Mouse (Mus musculus): ENCODE results near the gene Mrpl43.

Mrpl43 gene

GRCm38 (mm10) chr19:44980787-44981186, 25.5 kb downstream of the Mrpl43 start:
- no peak for DNase-seq (ENCODE audit: low read depth, low spot score)

- no peak for DNase-seq (ENCODE audit: low read depth, low spot score)
Observed at GRCm38 (mm10) chr19:44977148-44977547, 29.1 kb downstream of the Mrpl43 start.

DNA sequence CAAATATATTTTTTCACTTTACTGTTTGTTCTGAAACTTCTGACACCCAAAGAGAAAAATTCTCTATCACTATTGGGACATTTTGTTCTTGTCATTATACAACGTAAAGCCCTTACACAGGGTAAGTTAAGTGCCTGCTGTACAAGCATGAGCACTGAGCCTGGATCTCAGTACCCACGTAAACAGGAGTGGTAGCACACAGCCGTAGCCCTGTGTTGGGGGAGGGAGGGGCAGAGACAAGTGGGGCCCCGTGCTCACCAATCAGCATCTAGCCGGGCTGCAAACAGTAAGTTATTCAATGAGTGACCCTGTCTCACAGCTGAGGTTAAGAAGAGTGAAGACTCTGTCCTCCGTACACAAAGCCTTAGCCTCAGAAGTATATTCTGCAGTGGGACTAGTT, 29.6 kb downstream of the Mrpl43 start:
- DNase-seq (ENCODE audit: low read depth, low spot score), result no peak

DNA sequence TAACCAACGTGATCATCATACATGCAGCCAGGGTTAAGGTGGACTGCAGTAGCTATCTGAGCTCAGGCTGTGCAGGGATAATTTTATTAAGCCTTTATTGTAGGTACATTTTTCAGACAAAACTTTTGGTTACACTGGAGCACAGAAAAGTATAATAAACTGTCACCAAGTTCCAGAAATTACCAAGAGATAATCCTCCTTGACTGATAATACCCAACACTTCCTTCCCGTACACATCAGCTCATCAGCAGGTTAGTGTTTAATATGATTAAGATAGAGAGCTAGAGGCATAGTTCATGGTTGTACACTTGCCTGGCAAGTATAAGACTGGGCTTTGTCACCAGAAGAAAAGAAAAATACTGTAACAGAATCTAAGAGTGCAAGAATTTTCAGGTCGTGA, 37.9 kb downstream of the Mrpl43 start:
- DNase-seq (ENCODE audit: low read depth, low spot score), result no peak

DNA sequence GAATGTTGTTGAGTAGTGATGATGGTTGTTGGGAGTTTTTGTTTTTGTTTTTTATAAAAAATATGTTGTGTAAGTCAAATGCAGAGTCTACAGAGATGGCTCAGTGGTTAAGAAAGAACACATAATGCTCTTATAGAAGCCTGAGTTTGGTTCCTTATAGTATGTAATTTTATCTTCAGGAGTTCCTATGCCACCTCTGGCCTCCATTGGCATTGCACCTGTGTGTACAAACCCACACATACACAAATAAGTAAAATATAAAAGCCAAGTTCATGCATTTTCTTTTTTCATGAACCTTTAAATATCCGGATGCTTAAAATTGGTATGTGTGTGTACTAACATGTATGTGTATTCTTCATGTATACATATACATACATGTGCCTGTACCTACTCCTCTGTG, 40.3 kb downstream of the Mrpl43 start:
- no peak for DNase-seq (ENCODE audit: low read depth, low spot score)

DNA sequence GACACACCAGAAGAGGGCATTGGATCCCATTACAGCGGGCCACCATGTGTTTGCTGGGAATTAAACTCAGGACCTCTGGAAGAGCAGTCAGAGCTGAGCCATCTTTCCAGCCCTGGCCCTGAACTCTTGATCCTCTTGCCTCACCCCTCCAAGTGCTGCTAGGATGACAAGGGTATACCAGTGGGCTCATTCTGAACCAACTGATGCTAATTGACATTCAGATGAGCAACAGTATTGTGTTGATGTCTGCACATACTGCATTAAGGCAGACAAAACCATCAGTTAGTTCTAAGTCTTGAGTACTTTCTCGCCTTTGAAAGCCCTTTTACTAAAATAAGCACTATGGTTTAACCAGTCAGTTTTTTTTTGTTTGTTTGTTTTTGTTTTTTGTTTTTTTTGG, 46.6 kb downstream of the Mrpl43 start:
- no peak for DNase-seq (ENCODE audit: low read depth, low spot score)
